Mouse (Mus musculus) thymus, postnatal 14 days (tissue): ENCODE results near the gene Tomm20.
"Not testable (repeated sequence)": the region's sequence is repeated elsewhere in the genome, so short reads cannot be mapped to it uniquely, and the experiment has no call there.

ENCODE experiments used
- DNase-seq: peaks from one replicate; pipeline ENCODE4 v3.0.0; 2021

The Tomm20 gene

DNA sequence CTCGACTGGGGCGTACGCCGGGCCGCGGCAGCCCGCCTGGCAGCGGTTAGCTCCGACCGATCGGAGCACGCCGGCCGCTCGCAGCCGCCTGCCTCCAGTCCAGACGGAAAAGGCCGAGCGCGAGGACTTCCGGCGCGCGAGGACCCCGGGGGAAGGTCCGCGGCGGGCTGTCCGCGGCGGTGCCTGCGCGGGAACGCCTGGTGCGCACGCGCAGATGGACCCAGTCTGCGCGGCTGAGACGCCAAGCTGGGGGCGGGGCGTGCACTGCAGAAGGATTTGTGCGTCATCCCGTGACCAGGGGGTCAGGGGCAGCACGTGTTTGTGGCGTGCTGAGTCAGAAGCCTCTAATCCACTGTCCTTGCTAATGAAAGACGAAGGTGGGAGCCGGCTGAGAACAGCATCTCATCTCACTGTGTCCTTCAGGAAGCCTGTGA, at the start of gene Tomm20:
TSS of gene Tomm20 (minus strand) at position 115 of the 434 bp plus-strand sequence.
- DNase-seq, result peak; percentile 93

DNA sequence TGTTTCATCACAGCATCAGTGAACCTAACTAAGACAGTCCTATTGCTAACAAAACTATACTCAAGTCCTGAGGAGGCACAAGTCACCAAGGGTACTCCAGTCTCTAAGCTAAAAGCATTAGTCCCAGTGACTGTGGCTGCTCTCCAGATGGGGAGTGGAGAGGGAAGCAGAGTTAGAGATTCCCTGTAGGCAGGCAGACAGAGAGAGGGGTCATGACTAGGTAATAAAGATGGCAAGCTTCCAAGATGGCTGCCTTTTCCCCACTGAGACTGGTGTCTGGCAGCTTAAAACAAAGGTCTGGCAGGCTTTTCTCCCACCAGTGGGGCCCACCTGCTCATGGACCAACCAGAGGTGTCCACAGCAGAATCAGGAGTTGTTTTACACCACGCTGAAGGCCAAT, 48.9 kb upstream of the Tomm20 start:
- DNase-seq, result no peak

DNA sequence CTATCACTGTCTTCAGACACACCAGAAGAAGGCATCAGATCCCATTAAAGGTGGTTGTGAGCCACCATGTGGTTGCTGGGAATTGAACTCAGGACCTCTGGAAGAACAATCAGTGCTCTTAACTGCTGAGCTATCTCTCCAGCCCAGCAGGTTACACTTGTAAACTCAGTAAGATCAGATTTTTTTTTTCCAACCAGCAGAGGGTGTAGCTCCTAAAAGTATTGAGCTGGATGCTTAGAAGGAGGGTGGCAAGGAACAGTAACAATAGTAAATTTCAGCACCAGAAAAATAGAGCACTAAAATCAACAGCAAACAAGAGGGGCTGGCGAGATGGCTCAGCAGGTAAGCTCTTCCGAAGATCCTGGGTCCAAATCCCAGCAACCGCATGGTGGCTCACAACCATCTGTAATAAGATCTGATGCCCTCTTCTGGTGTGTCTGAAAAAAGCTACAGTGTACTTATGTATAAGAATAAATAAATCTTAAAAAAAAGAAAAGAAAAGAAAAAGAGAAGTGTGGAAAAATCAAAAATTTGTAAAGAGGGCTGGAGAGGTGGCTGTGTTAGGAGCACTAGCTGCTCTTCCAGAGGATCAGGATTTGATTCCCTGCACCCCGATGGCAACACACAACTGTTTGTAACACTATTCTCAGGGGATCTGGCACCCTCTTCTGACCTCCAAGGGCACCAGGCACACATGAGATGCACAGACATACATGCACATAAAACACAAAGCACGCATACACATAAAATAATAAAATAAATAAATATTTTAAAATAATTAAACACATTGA, 43.9 kb upstream of the Tomm20 start:
- DNase-seq, result no peak

DNA sequence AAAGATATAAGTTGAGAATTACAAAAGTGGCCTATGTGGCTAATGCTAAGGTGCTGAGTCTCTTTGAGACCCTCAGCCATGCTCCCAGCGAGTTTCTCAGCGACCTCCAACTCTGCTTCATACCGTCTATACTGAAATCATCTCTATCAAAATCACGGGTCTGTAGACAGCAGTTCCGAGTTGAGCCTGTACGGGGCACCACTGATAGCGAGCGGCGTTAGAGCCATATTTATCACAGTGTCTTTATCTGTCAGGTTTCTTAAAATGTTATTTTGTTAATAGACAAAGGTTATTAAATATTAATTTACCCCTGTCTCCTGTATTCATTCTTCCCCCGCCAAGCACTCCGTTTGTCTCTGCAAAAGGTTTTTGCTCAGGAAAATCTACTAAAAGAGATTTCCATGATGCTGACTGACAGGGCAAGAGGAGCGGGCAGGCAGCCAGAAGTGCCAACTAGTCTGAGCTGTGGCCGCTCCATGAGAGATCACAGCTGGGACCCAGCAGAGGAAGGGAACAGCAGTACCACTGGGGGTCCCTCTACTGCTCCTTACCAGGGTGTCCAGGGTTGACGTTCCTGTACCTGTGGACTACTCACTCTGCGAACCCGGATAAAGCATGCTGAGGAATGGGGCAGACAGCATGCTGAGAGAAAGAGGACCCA, 42.8 kb upstream of the Tomm20 start:
- DNase-seq, result no peak

DNA sequence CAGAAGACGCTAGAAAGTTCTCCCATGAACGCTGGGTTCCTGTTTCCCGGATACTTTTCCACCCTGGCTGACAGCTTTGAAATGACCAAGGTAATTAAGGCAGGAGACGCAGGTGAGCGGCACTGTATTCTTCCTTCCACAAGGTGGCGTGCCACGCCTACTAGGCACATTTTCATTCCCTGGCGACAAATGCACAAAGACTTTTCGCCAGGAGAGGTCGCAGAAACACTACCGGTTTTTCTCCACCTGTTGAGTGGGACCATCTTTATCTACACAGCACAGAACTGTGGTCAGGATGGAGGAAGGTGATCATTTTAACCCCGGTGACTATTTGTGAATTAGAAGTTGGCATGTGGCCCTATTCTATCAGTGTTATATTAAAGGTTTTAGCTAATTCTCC, 40.9 kb upstream of the Tomm20 start:
- peak; percentile 78 for DNase-seq

DNA sequence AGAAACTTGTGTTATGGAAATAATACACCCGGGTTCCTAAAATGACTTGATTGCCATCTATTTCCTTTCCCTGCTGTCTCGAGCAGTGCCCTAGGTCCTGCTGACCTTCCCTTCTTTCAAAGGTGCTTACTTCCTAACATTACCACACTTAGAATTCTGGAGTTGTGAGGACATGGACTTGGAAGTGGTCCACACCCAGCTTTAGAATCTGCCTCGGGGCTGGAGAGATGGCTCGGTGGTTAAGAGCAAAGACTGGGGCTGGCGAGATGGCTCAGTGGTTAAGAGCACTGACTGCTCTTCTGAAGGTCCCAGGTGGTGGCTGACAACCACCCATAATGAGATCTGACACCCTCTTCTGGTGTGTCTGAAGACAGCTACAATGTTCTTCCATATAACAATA, 34.4 kb upstream of the Tomm20 start:
- no peak for DNase-seq

DNA sequence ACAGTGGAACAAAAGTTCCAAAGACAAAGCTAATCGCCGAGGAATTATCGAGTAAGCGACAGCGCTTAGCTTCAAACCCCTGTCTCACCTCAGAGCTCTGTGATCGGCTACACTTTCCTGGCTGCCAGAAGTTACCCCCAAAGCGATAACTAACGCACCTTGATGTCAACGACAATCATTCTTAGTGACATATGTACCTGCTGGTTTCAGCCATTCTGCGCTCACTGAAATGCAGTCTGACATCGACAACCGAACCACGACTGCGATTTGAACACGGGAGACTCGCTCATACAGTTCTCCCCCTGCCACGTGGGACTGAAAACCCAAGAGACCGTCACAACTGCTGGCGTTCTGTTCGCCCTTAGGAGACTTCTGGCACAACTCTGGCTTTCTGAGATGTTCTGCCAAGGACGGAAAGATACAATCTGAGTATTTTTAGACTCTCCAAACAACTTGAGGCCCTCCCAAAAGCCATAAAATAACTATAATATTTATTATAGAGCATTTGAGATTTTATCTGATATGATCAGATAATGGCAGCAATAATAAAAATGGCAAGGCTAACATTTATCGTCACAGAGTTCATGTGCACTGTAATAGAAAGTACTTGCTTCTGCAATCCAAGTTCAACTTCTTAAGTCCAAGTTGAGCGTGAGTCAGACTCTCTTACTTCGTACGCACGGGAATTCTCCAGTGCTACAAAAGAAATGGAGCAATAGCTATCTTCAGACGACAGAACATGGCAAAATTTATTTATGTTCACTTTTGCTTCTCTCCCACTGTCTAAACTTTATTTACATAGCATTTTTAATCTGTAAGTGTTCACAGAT, 33.7 kb upstream of the Tomm20 start:
- no peak for DNase-seq

DNA sequence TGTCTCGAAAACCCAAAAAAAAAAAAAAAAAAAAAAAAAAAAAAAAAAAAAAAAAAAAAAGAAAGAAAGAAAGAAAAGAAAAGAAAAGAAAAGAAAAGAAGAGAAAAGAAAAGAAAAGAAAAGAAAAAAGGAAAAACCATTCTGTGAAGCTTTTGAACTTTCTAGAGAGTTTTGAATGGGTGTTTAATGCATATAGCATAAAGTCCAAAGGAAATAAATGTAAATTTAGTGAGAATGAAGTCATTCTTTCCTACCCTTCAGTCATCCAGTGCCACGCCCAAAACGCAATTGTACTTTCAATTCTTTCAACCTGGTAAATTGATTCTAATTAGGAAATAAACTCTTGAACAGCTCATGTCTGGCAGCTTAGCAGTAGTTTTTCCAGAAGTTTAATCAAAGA, 32.9 kb upstream of the Tomm20 start:
- DNase-seq, result not testable (repeated sequence)

DNA sequence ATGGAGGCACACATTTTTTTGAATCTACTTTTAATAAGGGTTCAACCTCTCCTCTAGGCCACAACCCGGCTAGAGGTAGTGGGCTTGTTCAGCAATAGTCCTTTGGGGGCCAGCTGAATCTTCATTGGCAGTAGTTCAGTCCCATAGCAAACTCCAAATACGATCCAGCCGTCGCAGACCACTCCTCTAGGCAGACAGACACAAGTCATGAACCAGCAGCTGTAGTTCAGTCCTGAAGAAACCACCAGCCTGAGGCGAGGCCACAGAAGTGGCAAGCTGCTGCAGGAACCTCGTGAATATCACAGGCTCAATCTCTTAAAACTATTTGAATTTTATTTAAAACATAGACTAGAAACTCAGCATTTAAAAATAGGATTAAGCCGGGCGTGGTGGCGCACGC, 32.4 kb upstream of the Tomm20 start:
- no peak for DNase-seq

DNA sequence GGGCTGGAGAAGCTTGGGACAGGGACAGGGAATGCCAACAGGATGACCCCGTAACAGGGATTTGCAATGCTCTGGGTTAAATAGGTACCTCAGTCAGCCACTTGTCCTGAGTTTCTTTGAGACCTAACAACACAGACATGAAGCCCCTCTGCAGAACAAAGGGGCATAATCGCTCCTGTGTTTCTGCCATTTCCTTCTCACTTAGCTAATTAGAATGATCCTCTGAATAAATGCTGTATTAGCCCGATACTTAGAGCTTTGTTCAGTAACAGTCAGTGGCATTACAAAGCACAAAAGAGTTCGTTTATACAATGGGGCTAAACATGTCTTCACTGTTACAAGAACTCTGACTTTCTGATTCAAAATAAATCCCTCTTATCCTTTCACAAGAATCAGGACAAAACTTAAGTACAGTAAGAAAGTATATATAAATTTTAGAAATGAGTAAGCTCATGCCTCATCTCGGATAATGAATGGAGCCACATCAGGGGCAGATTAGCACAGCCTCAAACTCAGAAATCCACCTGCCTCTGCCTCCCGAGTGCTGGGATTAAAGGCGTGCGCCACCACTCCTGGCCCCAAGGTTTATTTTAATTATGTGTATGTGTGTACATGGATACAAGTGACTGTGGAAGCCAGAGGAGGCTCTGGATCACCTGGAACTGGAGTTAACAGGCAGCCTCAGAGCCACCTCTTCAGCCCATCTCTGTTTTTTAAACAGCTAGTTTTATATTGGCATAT, 31.1 kb upstream of the Tomm20 start:
- DNase-seq, result no peak

DNA sequence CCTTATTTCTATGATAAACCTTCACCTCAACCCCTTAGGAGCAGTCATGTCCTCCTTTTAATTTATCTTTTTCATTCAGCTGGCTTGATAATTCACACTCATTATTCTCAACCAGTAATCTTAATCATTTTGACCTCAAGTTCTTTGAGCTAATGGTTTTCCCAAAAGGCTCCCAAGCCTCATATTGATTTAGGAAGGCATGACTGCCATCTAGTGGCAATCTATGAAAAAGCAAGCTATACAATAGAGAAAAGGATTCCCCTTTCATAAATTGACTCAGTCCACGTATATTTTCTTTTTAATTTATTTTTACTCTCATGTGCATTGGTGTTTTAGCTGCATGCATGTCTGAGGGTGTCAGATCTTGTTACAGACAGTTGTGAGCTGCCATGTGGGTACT, 30.1 kb upstream of the Tomm20 start:
- DNase-seq, result peak; percentile 24

DNA sequence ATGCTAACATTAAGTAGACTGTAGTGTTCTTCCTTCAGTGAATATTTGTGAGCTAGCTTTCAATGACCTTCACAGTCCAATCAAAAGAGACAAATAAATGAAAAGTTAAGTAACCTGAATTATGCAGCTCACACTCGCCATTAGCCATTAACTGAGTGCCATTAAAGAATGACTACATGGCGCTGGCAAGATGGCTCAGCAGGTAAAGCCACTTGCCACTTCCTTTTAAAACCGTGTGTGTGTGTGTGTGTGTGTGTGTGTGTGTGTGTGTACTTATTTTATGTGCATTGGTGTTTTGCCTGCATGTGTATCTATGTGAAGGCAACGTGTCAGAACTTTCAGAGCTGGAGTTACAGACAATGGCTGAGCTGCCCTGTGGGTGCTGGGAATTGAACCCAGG, 28.9 kb upstream of the Tomm20 start:
- DNase-seq, result no peak

DNA sequence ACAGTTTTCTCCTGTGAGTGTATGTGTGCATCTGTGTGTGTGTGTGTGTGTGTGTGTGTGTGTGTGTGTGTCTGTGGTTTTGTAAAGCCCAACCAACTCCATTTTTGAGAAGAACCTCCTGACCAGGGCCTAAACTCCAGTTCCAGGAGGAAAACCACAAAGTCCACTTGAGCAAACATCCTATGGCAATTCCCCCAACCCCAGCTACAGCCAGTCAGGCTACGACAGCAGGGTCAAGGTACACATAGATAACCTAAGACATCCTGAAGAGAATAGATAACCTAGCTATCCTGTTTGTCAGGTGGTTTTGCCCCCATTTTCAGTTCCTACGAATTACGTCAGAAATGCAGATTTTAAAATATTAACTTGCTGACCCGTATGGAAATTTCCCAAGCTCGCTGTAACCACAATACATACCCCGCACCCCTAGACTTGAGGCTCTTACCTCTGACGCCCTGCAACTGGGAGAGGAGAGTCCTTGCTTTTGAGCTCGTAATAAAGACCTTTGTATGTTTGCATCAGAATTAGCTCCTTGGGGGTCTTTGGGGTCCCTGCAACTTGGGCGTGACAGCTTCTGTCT, 28.1 kb upstream of the Tomm20 start:
- no peak for DNase-seq

DNA sequence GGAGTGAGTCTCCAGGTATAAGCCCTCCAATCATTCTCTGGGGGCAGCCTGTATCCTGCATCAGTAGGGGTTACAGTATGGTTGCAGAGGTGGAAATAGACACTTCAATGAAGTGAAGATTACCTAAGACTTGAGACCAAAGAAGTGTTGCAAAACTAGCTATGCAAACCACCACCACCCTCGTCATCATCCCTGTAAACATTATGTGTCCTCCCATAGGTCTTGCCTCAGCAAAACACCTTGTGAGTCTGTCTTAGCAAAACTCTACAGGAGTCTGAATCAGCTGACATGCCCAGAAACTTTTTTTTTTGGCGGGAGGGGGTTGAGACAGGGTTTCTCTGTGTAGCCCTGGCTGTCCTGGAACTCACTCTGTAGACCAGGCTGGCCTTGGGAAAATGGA, 27.0 kb upstream of the Tomm20 start:
- no peak for DNase-seq

DNA sequence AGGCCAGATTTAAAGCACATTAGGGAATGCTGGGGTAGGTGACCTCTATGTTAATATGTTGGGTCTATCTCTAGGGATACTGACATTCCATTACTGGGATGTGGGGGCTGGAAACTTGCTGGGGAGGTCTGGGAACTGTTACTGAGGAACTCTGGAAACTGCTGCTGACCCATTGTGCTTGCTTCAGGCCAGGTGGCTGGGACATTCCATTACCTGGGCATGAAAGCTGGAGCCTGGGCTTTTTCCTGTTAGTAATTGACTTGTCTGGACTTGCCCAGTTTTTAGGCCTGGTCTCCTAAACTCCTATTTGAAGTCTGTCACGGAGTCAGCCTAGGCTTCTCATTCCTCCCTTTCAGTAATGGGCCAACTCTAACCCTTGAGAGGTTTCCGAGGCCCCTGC, 26.5 kb upstream of the Tomm20 start:
- DNase-seq, result no peak

DNA sequence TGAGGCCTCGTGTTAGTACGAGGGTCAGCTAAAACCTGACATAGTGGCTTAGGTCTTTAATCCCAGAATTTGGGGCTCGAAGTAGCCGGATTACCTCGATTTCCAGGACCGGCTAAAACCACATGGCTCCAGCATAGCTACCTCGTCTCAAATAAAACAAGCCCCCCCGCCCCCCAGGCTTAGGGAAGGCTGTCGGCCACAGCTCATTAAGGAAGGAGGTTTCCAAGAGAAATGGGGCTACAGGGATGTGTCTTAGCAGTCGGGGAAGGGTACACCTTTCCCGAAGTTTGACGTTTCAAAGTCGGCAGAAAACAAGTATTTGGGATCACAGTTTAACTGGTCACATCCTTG, 25.6 kb upstream of the Tomm20 start:
- no peak for DNase-seq

DNA sequence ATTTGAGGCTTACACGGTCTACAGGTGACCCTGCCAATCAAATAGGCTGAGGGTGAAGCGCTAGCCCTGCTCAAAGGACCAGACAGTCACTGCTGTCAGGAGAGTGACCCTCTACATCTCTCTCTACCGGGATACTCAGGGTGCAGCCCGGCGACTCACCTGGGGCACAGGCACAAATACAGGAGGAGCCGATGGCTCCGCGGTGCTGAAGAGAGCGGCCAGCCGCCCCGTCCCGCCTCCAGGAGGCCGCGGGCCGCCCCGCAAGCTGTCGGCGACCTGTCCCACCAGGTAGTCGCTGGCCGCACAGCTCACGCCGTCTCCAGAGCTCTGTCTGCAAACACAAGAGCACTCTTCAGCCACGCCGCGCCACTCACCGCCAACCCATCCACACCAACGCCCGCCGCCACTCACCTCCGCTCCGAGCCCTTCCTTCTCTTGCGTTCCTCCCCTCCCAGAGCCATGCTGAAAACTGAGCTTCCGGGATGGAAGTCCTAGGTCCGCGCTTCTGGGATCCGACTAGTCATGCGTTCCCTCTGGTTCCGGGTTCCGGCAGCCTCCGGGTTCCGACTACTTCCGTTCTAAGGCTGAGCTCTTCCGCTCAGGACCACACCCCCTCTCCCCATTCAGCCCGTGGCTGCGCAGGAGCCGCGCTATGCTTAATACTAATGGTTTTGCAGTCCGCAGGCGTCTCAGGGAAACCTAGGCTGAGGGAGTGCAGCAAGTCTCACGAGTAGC, 25.1 kb upstream of the Tomm20 start, which contains the start of gene Rbm34:
TSS of gene Rbm34 (minus strand) at position 493 of the 735 bp plus-strand sequence.
- peak; percentile 93 for DNase-seq

DNA sequence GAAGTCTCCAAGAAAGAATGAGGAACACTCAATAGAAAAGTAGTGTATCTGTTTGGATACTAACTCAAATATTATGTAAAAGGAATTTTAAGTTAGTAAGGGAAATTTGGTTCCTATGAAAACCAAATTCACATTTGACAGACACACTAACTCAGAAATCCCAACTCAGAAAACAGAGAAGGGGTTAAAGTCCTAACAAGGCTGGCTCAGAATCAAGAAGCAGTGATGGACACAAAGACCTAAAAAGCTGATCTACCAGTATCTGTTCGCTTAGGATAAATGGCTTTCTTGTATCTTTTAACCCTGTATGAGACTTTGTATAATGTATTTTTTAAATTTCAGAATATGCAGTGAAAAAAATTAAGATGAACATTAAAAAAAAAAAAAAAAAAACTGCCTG, 23.9 kb upstream of the Tomm20 start:
- DNase-seq, result no peak

DNA sequence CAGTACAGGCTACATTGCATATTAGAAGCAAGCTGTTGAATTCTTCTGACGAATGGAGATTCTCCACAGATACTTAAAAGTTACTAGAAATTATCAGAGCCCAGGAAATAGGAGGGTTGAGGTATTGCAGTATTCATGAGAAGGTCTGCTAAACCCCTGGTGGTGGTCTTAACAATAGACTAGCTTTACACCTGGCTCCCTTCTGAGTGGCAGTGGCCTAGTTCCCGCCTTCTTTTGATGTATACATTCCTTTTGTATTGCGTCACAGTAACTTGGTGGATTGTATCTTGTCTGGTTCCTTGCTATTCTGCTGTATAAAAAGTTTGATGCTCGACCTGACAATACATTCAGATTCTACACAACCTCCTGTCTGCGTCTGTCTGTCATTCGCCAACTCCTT, 22.5 kb upstream of the Tomm20 start:
- DNase-seq, result no peak

DNA sequence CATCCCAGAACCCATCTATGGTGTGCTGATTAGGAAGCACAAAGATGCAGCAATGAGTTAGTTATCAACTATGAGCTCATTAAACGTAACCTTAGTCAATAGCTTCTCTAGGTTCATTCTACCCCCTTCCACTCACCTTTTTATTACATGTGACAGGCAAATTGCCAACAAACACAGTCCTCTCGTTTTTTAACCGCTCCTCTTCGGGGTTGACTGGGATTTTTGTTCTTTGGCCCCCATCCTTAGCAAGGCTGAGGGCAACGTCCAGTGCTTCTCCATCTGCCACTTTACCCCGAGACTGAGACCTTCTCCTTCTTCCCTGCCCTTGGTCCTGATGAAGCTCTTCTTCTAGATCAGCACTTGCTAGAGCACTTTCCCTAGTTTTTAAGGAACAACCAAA, 19.6 kb upstream of the Tomm20 start:
- DNase-seq, result no peak

DNA sequence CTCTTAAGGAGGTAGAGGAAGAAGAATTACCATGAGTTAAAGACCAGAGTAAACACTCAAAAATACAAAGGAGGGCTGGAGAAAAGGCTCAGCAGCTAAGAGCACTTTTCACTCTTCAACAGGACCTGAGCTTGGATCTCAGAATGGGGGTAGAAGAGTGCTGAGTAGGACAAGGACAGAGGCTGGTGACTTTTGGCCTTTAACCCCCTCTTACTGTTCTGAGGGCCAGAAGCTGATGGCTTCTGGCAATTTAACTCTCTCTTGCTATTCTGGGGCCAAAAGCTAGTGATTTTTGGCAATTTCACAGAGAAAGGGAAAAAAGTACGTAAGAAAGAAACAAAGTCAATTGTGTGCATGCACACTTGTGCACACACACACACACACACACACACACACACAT, 17.2 kb upstream of the Tomm20 start:
- DNase-seq, result no peak

DNA sequence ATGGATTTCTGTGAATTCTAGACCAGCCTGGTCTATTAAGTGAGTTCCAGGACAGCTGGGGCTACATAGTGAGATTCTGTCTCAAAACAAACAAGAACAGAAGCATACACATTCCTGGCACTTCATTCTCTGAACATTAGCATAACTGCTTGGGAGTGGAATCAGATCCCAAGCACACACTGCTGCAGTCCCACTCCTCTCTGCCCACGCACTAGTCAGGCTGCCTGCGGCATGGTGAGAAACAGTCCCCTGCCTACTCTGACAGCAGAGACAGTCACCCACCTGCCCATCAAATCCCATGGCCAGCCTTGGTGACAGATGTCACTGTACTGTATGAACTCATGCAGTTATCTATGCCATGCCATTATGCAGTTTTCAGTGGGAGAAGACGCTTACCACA, 15.9 kb upstream of the Tomm20 start:
- DNase-seq, result no peak
